Comparison of ENCODE assay signal across 17 mouse cellular contexts in the genomic region with DNA sequence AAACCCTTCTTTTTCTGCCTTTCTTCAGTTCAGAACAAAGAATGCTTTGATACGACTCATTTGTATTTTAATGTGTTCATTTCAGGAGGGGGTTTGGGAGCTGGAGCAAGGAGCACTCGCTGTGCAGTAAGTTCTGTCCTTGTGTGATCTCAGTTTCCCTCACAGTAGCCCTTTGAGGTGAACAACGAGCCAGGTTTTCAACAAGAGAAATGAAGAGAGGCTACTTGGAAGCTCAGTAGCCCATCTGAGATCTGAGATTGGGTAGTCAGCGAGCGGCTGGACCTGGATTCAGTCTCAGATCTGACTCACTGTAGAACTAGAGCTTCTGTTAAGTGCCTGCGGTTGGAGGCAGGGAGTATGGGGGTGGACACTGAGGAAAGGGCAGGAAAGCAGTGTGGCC. TPM values are rescaled to one million over a fixed set of nuclear protein-coding genes. Genes with fewer than 3 reads are reported as not detected.
DNase-seq lines count a peak whose midpoint lies in the region; ATAC-seq lines count a peak whose summit lies in the region.
"Had no signal": no experiment of that assay in that cellular context is flagged by ENCODE, and none has a peak within 500 bp of the region (broad histone marks: within the 10 kb centered on the region; RNA-seq: fewer than 3 reads in every experiment).

No protein-coding gene starts in this region.

- ATAC-seq in hindbrain, embryonic 14.5 days (ENCODE audit: low FRiP score) = no peak
- ATAC-seq in midbrain, embryonic 13.5 days = no peak
- ATAC-seq in midbrain, embryonic 14.5 days (ENCODE audit: low FRiP score, low TSS enrichment) = no peak
- no peak for ATAC-seq in forebrain, embryonic 16.5 days
- no peak for ATAC-seq in megakaryocyte-erythroid progenitor cell, adult 5-6 weeks (replicated peaks; ENCODE audit: low FRiP score, low TSS enrichment, poor library complexity, severe bottlenecking)

- H3K4me1 ChIP-seq in hindbrain, embryonic 10.5 days (replicated peaks) = peaks cover 24% of the 10 kb centered on the region; the same call in 1 of the 2 replicates
- H3K4me1 ChIP-seq in hindbrain, embryonic 14.5 days (replicated peaks; ENCODE audit: control insufficient read depth, insufficient read depth, low read length) = peaks cover 24% of the 10 kb centered on the region
- H3K4me1 ChIP-seq in midbrain, embryonic 13.5 days (replicated peaks) = peaks cover 25% of the 10 kb centered on the region
- no peaks in the 10 kb centered on the region for H3K4me1 ChIP-seq in midbrain, embryonic 14.5 days (ENCODE audit: control insufficient read depth, insufficient read depth, low read length)
- H3K4me1 ChIP-seq in forebrain, embryonic 16.5 days (replicated peaks; ENCODE audit: control insufficient read depth, insufficient read depth, low read length) = peaks cover 19% of the 10 kb centered on the region

- H3K36me3 ChIP-seq in hindbrain, embryonic 10.5 days = no peaks in the 10 kb centered on the region
- H3K36me3 ChIP-seq in hindbrain, embryonic 14.5 days (replicated peaks; ENCODE audit: control insufficient read depth, insufficient read depth) = no peaks in the 10 kb centered on the region
- H3K36me3 ChIP-seq in midbrain, embryonic 13.5 days = no peaks in the 10 kb centered on the region
- H3K36me3 ChIP-seq in midbrain, embryonic 14.5 days (ENCODE audit: control insufficient read depth, insufficient read depth, low read length) = no peaks in the 10 kb centered on the region
- no peaks in the 10 kb centered on the region for H3K36me3 ChIP-seq in forebrain, embryonic 16.5 days (ENCODE audit: control insufficient read depth, insufficient read depth)

- 78% methylated on average over 6 of the region's 6 CpGs for WGBS in hindbrain, embryonic 10.5 days
- 54% methylated on average over 6 of the region's 6 CpGs for WGBS in hindbrain, embryonic 14.5 days
- 53% methylated on average over 6 of the region's 6 CpGs for WGBS in midbrain, embryonic 13.5 days
- 64% methylated on average over 6 of the region's 6 CpGs for WGBS in midbrain, embryonic 14.5 days
- 30% methylated on average over 6 of the region's 6 CpGs for WGBS in forebrain, embryonic 16.5 days

- no peak overlapping the region for H3K4me2 ChIP-seq in hindbrain, embryonic 14.5 days (replicated peaks)
- H3K4me2 ChIP-seq in midbrain, embryonic 13.5 days (replicated peaks) = no peak overlapping the region
- no peak overlapping the region for H3K4me2 ChIP-seq in midbrain, embryonic 14.5 days (ENCODE audit: low read length)
- no peak overlapping the region for H3K4me2 ChIP-seq in forebrain, embryonic 16.5 days (ENCODE audit: low read length)

- no peak overlapping the region for H3K9ac ChIP-seq in hindbrain, embryonic 14.5 days
- H3K9ac ChIP-seq in midbrain, embryonic 13.5 days (replicated peaks) = no peak overlapping the region
- H3K9ac ChIP-seq in midbrain, embryonic 14.5 days (replicated peaks; ENCODE audit: low read length) = no peak overlapping the region
- no peak overlapping the region for H3K9ac ChIP-seq in forebrain, embryonic 16.5 days (replicated peaks; ENCODE audit: low read depth, low read length)

- H3K4me3 ChIP-seq in hindbrain, embryonic 10.5 days = no peak overlapping the region
- H3K4me3 ChIP-seq in hindbrain, embryonic 14.5 days (replicated peaks; ENCODE audit: low read length) = no peak overlapping the region
- no peak overlapping the region for H3K4me3 ChIP-seq in midbrain, embryonic 13.5 days (replicated peaks)
- H3K4me3 ChIP-seq in midbrain, embryonic 14.5 days (replicated peaks; ENCODE audit: low read depth, low read length) = no peak overlapping the region
- no peak overlapping the region for H3K4me3 ChIP-seq in forebrain, embryonic 16.5 days (replicated peaks; ENCODE audit: low read length)
- H3K4me3 ChIP-seq: embryonic facial prominence, embryonic 10.5 days had no signal

- H3K9me3 ChIP-seq in hindbrain, embryonic 10.5 days = no peaks in the 10 kb centered on the region
- no peaks in the 10 kb centered on the region for H3K9me3 ChIP-seq in hindbrain, embryonic 14.5 days (ENCODE audit: control insufficient read depth, low read length)
- no peaks in the 10 kb centered on the region for H3K9me3 ChIP-seq in midbrain, embryonic 13.5 days
- no peaks in the 10 kb centered on the region for H3K9me3 ChIP-seq in midbrain, embryonic 14.5 days (ENCODE audit: control insufficient read depth, low read length)
- H3K9me3 ChIP-seq in forebrain, embryonic 16.5 days (ENCODE audit: control insufficient read depth, low read length) = no peaks in the 10 kb centered on the region
- H3K9me3 ChIP-seq: embryonic facial prominence, embryonic 10.5 days had no signal

- peak overlapping the region; percentile 56; the same call in 1 of the 2 replicates for H3K27ac ChIP-seq in hindbrain, embryonic 10.5 days
- H3K27ac ChIP-seq in hindbrain, embryonic 14.5 days = no peak overlapping the region
- H3K27ac ChIP-seq in midbrain, embryonic 13.5 days = 0 out of 2 replicates have a peak overlapping the region, but pooled peaks have one; percentile 32
- H3K27ac ChIP-seq in midbrain, embryonic 14.5 days (replicated peaks; ENCODE audit: low read depth, low read length) = no peak overlapping the region
- H3K27ac ChIP-seq in forebrain, embryonic 16.5 days (ENCODE audit: low read length) = peak overlapping the region; percentile 45
- H3K27ac ChIP-seq: embryonic facial prominence, embryonic 10.5 days had no signal

- no peak for DNase-seq in hindbrain, embryonic 10.5 days (ENCODE audit: low spot score)
- DNase-seq in hindbrain, embryonic 14.5 days (ENCODE audit: low spot score) = no peak
- no peak for DNase-seq in midbrain, embryonic 14.5 days
- DNase-seq in cerebellum, adult 8-10 months = no peak
- no peak for DNase-seq in adipocyte (ENCODE audit: low spot score)
- DNase-seq: adrenal gland, adult 8-10 months; heart, adult 11 months; kidney, adult 9 months; lung, postnatal 14 days had no signal

- no peaks in the 10 kb centered on the region for H3K27me3 ChIP-seq in hindbrain, embryonic 10.5 days (ENCODE audit: insufficient read depth, poor library complexity, severe bottlenecking)
- H3K27me3 ChIP-seq in hindbrain, embryonic 14.5 days (ENCODE audit: control insufficient read depth, insufficient read depth, low read length) = no peaks in the 10 kb centered on the region
- H3K27me3 ChIP-seq in midbrain, embryonic 13.5 days = no peaks in the 10 kb centered on the region
- H3K27me3 ChIP-seq in midbrain, embryonic 14.5 days (ENCODE audit: control insufficient read depth, insufficient read depth, low read length) = no peaks in the 10 kb centered on the region
- H3K27me3 ChIP-seq in forebrain, embryonic 16.5 days (replicated peaks; ENCODE audit: control insufficient read depth, insufficient read depth, low read length) = no peaks in the 10 kb centered on the region

RNA-seq across cellular contexts. Expression of a gene that starts 11.2 kb away (rescaled TPM):
- 12.6 and 14.6 TPM in 2 replicates for polyA plus RNA-seq in hindbrain, embryonic 10.5 days (2016; fragmentation: Nextera tagmentation; extraction: Ambion mirVana)
- polyA plus RNA-seq in hindbrain, embryonic 14.5 days (2014; fragmentation: Nextera tagmentation; extraction: Ambion mirVana) = 19.5 and 21.5 TPM in 2 replicates
- 10.7 and 14.2 TPM in 2 replicates for polyA plus RNA-seq in midbrain, embryonic 13.5 days (2015; fragmentation: Nextera tagmentation; extraction: Ambion mirVana)
- polyA plus RNA-seq in midbrain, embryonic 14.5 days (2014; fragmentation: Nextera tagmentation; extraction: Ambion mirVana) = 18.5 and 20.4 TPM in 2 replicates
- 13.8 and 17.5 TPM in 2 replicates for polyA plus RNA-seq in forebrain, embryonic 16.5 days (2015; fragmentation: Nextera tagmentation; extraction: Ambion mirVana)
- 44.7 and 61.0 TPM in 2 replicates for total RNA-seq in megakaryocyte-erythroid progenitor cell, adult 5-6 weeks (2014; fragmentation: Nextera tagmentation)
- 18.2 and 19.8 TPM in 2 replicates for total RNA-seq in megakaryocyte-erythroid progenitor cell, adult 5-6 weeks (2017)

RNA-seq across cellular contexts. Expression of a gene that starts 34.0 kb away (rescaled TPM):
- polyA plus RNA-seq in hindbrain, embryonic 10.5 days (2016; fragmentation: Nextera tagmentation; extraction: Ambion mirVana) = 3.8 and 4.1 TPM in 2 replicates
- polyA plus RNA-seq in hindbrain, embryonic 14.5 days (2014; fragmentation: Nextera tagmentation; extraction: Ambion mirVana) = 14.2 and 16.4 TPM in 2 replicates
- polyA plus RNA-seq in midbrain, embryonic 13.5 days (2015; fragmentation: Nextera tagmentation; extraction: Ambion mirVana) = 5.2 and 6.5 TPM in 2 replicates
- polyA plus RNA-seq in midbrain, embryonic 14.5 days (2014; fragmentation: Nextera tagmentation; extraction: Ambion mirVana) = 8.5 and 9.2 TPM in 2 replicates
- polyA plus RNA-seq in forebrain, embryonic 16.5 days (2015; fragmentation: Nextera tagmentation; extraction: Ambion mirVana) = 8.8 and 9.0 TPM in 2 replicates
- not detected in 2 replicates for total RNA-seq in megakaryocyte-erythroid progenitor cell, adult 5-6 weeks (2014; fragmentation: Nextera tagmentation)
- total RNA-seq in megakaryocyte-erythroid progenitor cell, adult 5-6 weeks (2017) = 0.47 TPM in 1 of 2 replicates, not detected in the other

RNA-seq across cellular contexts. Expression of a gene that starts 41.1 kb away (rescaled TPM):
- polyA plus RNA-seq in hindbrain, embryonic 10.5 days (2016; fragmentation: Nextera tagmentation; extraction: Ambion mirVana) = not detected in 2 replicates
- polyA plus RNA-seq in hindbrain, embryonic 14.5 days (2014; fragmentation: Nextera tagmentation; extraction: Ambion mirVana) = not detected in 2 replicates
- polyA plus RNA-seq in midbrain, embryonic 13.5 days (2015; fragmentation: Nextera tagmentation; extraction: Ambion mirVana) = not detected in 2 replicates
- not detected in 2 replicates for polyA plus RNA-seq in midbrain, embryonic 14.5 days (2014; fragmentation: Nextera tagmentation; extraction: Ambion mirVana)
- not detected in 2 replicates for polyA plus RNA-seq in forebrain, embryonic 16.5 days (2015; fragmentation: Nextera tagmentation; extraction: Ambion mirVana)
- not detected in 2 replicates for total RNA-seq in megakaryocyte-erythroid progenitor cell, adult 5-6 weeks (2014; fragmentation: Nextera tagmentation)
- total RNA-seq in megakaryocyte-erythroid progenitor cell, adult 5-6 weeks (2017) = not detected in 2 replicates
- total RNA-seq: adrenal gland, adult 8-10 months; hematopoietic stem cell, adult 5-6 weeks; layer of hippocampus, postnatal 14 days; liver, adult 2 months had no signal
- polyA plus RNA-seq: embryonic facial prominence, embryonic 10.5 days; frontal cortex, adult 2 months; liver, adult 2 months had no signal

RNA-seq across cellular contexts. Expression of a gene that starts 41.8 kb away (rescaled TPM):
- not detected in 2 replicates for polyA plus RNA-seq in hindbrain, embryonic 10.5 days (2016; fragmentation: Nextera tagmentation; extraction: Ambion mirVana)
- polyA plus RNA-seq in hindbrain, embryonic 14.5 days (2014; fragmentation: Nextera tagmentation; extraction: Ambion mirVana) = not detected in 2 replicates
- polyA plus RNA-seq in midbrain, embryonic 13.5 days (2015; fragmentation: Nextera tagmentation; extraction: Ambion mirVana) = not detected in 2 replicates
- not detected in 2 replicates for polyA plus RNA-seq in midbrain, embryonic 14.5 days (2014; fragmentation: Nextera tagmentation; extraction: Ambion mirVana)
- polyA plus RNA-seq in forebrain, embryonic 16.5 days (2015; fragmentation: Nextera tagmentation; extraction: Ambion mirVana) = not detected in 2 replicates
- total RNA-seq in megakaryocyte-erythroid progenitor cell, adult 5-6 weeks (2014; fragmentation: Nextera tagmentation) = not detected in 2 replicates
- total RNA-seq in megakaryocyte-erythroid progenitor cell, adult 5-6 weeks (2017) = not detected in 2 replicates
- total RNA-seq: adrenal gland, adult 8-10 months; hematopoietic stem cell, adult 5-6 weeks; liver, adult 2 months had no signal
- polyA plus RNA-seq: embryonic facial prominence, embryonic 10.5 days; frontal cortex, adult 2 months; liver, adult 2 months had no signal

RNA-seq across cellular contexts. Expression of a gene that starts 45.1 kb away (rescaled TPM):
- not detected in 2 replicates for polyA plus RNA-seq in hindbrain, embryonic 10.5 days (2016; fragmentation: Nextera tagmentation; extraction: Ambion mirVana)
- polyA plus RNA-seq in hindbrain, embryonic 14.5 days (2014; fragmentation: Nextera tagmentation; extraction: Ambion mirVana) = not detected in 2 replicates
- polyA plus RNA-seq in midbrain, embryonic 13.5 days (2015; fragmentation: Nextera tagmentation; extraction: Ambion mirVana) = not detected in 2 replicates
- polyA plus RNA-seq in midbrain, embryonic 14.5 days (2014; fragmentation: Nextera tagmentation; extraction: Ambion mirVana) = not detected in 2 replicates
- 0.39 TPM in 1 of 2 replicates, not detected in the other for polyA plus RNA-seq in forebrain, embryonic 16.5 days (2015; fragmentation: Nextera tagmentation; extraction: Ambion mirVana)
- 3.0 TPM in 1 of 2 replicates, not detected in the other for total RNA-seq in megakaryocyte-erythroid progenitor cell, adult 5-6 weeks (2014; fragmentation: Nextera tagmentation)
- not detected in 2 replicates for total RNA-seq in megakaryocyte-erythroid progenitor cell, adult 5-6 weeks (2017)
- total RNA-seq: adrenal gland, adult 8-10 months; hematopoietic stem cell, adult 5-6 weeks had no signal
- polyA plus RNA-seq: embryonic facial prominence, embryonic 10.5 days had no signal

Comparison
In these comparisons a context has a peak if more than half of its experiments do, and no peak if none do; other contexts are left out.
1. H3K27ac ChIP-seq: peak in hindbrain, embryonic 10.5 days (single experiment), midbrain, embryonic 13.5 days (single experiment) and forebrain, embryonic 16.5 days (single experiment); none in hindbrain, embryonic 14.5 days (single experiment) and midbrain, embryonic 14.5 days (single experiment).